Mouse (Mus musculus): ENCODE data around the gene Mcat.

DNA sequence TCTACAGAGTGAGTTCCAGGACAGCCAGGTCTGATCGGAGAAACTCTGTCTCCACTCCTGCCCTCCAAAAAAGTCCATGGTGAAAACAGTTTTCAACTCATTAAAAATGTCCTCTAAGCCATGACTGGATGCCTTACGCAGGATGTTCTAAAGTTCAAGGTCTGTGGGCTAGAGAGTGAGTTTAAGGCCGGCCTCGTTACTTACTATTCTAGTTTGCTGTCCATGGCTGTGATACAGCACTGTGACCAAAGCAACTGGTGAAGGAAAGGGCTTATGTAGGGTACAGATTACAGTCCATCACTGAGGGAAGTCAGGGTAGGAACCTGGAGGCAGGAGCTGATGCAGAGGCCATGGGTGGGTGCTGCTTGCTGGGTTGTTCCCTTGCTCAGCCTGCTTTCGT lies 5.0 kb upstream of the Mcat start:
- no peak for TF ChIP-seq POLR2A (IDR thresholded peaks at IDR 0.05; ENCODE audit: borderline replicate concordance, insufficient read depth, low read length)
- no peak for TF ChIP-seq CTCF (IDR thresholded peaks at IDR 0.05; ENCODE audit: borderline replicate concordance, insufficient read depth, low read depth, low read length)
